Mouse (Mus musculus) hindbrain, embryonic 15.5 days (tissue): ENCODE measurements at regions not wholly inside any gene's neighbourhood (a gene's known extent, or its start where the extent isn't known, plus 50 kb on each side); places are given as distances from the start of the nearest gene placed in this dataset.

Source experiments
- ATAC-seq: fragments of 200-750 bp; cut with Nextera tagmentation; 2 replicates; pipeline ENCODE4 v1.8.0; 2017; ENCODE audit warnings: low read depth, moderate number of reproducible peaks, moderate TSS enrichment; ENCODE audit not compliant: low FRiP score
- H3K27ac ChIP-seq: fragments of 300-500 bp; sonication (generic); replicated peaks from 2 replicates; pipeline ENCODE4 v1.5.1; 2015; ENCODE audit warnings: mild to moderate bottlenecking, inconsistent platforms
- H3K27me3 ChIP-seq: fragments of 300-500 bp; sonication (generic); 2 replicates; pipeline ENCODE4 v1.6.1; 2015; ENCODE audit warnings: control low read depth, inconsistent platforms
- H3K36me3 ChIP-seq: fragments of 300-500 bp; sonication (generic); 2 replicates; pipeline ENCODE4 v1.6.1; 2015; ENCODE audit warnings: control low read depth, inconsistent platforms
- H3K4me1 ChIP-seq: fragments of 300-500 bp; sonication (generic); replicated peaks from 2 replicates; pipeline ENCODE4 v1.6.1; 2015; ENCODE audit warnings: control low read depth, inconsistent platforms
- H3K4me2 ChIP-seq: fragments of 300-500 bp; sonication (generic); 2 replicates; pipeline ENCODE4 v1.6.1; 2015; ENCODE audit warnings: moderate library complexity, mild to moderate bottlenecking, inconsistent platforms
- H3K4me3 ChIP-seq: fragments of 300-500 bp; sonication (generic); 2 replicates; pipeline ENCODE4 v1.5.1; 2015; ENCODE audit warnings: mild to moderate bottlenecking, inconsistent platforms
- H3K9ac ChIP-seq: fragments of 300-500 bp; sonication (generic); 2 replicates; pipeline ENCODE4 v1.6.1; 2015; ENCODE audit warnings: inconsistent platforms
- H3K9me3 ChIP-seq: fragments of 300-500 bp; sonication (generic); 2 replicates; pipeline ENCODE4 v1.6.1; 2016; ENCODE audit warnings: control low read depth, inconsistent platforms
- WGBS: fragments of 180-500 bp; shearing (Covaris S2); methylation state at CpG from one replicate; pipeline ENCODE4 v1.1.7; 2015; 5-methylcytosine and 5-hydroxymethylcytosine counted together

DNA sequence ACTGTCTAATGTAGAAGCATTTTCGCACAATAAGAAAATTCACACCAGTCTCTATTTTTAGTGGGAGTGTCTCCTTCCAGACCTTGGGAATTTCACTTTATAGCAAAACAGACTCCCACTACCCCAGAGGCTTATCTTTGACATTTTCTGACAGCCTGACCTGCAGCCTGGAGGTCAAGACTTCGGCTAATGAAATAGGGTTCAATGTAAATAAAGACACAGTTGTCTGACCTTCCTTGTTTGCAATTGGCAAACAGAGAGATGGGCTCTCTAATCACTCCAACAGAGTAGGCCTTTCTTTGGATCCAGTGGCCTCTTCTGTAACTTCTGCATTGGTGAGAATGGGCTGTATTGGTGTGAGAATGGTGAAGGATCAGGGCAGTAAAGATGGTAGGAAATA lies 321.7 kb upstream of the Tnp1 start:
- Histone ChIP-seq H3K4me2 (no peak overlapping the region), H3K27ac (no peak overlapping the region), H3K9ac (no peak overlapping the region), H3K4me1 (no peaks in the 10 kb centered on the region), H3K4me3 (no peak overlapping the region), H3K9me3 (no peaks in the 10 kb centered on the region), H3K36me3 (no peaks in the 10 kb centered on the region), H3K27me3 (no peaks in the 10 kb centered on the region)
- WGBS = 78% methylated on average over 2 of the region's 2 CpGs
- no peak for ATAC-seq

- H3K4me3 ChIP-seq = no peak overlapping the region
- WGBS = 88% methylated on average over 4 of the region's 4 CpGs
- H3K4me2 ChIP-seq = no peak overlapping the region
- H3K36me3 ChIP-seq = no peaks in the 10 kb centered on the region
- H3K9ac ChIP-seq = no peak overlapping the region
- no peaks in the 10 kb centered on the region for H3K27me3 ChIP-seq
- H3K9me3 ChIP-seq = no peaks in the 10 kb centered on the region
- H3K27ac ChIP-seq = no peak overlapping the region
- no peaks in the 10 kb centered on the region for H3K4me1 ChIP-seq
- ATAC-seq = no peak
These were observed 293.8 kb upstream of the Tnp1 start for GRCm38 (mm10) chr1:73309556-73309955.

DNA sequence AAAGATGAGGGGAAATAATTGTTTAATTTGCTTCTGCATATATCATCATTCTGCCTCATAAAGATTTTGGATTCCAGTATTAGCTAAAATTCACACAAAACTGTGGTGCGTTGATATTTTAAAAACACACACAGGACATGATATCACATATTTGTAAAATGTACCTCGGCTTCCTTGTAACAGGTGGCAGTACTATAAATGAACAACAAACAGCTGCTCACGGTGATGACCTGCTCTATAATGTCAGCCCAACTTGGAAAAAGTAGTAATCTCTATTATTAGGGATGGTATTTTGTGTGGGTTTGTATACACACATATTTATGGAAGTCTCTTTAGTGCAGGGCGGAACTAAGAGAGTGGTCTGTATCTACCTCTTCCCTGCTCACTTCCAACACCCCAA lies 292.7 kb upstream of the Tnp1 start:
- ATAC-seq = no peak
- Histone ChIP-seq H3K27ac (no peak overlapping the region), H3K27me3 (no peaks in the 10 kb centered on the region), H3K4me3 (no peak overlapping the region), H3K4me2 (no peak overlapping the region), H3K9me3 (no peaks in the 10 kb centered on the region), H3K9ac (no peak overlapping the region), H3K36me3 (no peaks in the 10 kb centered on the region), H3K4me1 (no peaks in the 10 kb centered on the region)
- WGBS = 93% methylated on average over 4 of the region's 4 CpGs

GRCm38 (mm10) chr1:73307194-73307593 lies 291.5 kb upstream of the Tnp1 start:
- Histone ChIP-seq H3K9me3 (no peaks in the 10 kb centered on the region), H3K4me1 (no peaks in the 10 kb centered on the region), H3K27me3 (no peaks in the 10 kb centered on the region), H3K36me3 (no peaks in the 10 kb centered on the region), H3K4me3 (no peak overlapping the region), H3K27ac (no peak overlapping the region), H3K4me2 (no peak overlapping the region), H3K9ac (no peak overlapping the region)
- ATAC-seq = no peak
- 39% methylated on average over 3 of the region's 3 CpGs for WGBS

DNA sequence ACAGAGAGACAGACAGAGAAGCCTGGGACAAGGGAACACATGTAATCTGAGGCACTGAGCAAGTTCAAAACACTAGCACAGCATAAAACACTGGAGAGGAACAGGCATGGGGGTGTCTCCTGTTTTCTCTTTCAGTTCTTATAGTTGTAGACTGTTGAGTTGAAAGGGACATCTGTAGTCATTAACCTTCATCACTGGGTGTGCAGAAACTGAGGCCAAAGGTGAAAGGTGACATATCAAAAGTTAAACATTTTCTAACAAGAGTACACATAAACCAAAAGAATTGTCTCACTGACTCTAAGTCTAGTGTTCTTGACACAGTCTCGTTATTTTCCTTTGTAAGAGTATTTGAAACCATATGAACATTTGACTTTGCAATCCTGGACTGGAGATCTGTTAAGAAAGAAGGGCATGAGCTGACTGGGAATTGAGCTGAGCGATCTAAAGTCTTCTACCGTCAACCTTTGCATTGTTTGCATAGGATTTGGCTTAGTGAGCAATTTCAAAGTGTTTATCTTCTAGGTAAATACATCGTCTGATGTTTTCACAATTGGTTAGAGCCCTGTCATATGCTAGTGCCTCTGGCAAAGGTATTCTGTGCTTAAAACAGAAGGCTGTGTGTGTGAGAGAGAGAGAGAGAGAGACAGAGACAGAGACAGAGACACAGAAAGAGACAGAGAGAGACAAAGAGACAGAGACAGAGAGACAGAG lies 284.4 kb upstream of the Tnp1 start:
- ATAC-seq = no peak
- Histone ChIP-seq H3K9ac (no peak overlapping the region), H3K4me1 (peaks cover 5% of the 10 kb centered on the region; the same call in 1 of the 2 replicates), H3K27me3 (no peaks in the 10 kb centered on the region), H3K4me2 (no peak overlapping the region), H3K9me3 (no peaks in the 10 kb centered on the region), H3K4me3 (no peak overlapping the region), H3K36me3 (no peaks in the 10 kb centered on the region), H3K27ac (no peak overlapping the region)
- WGBS = 70% methylated on average over 4 of the region's 4 CpGs

DNA sequence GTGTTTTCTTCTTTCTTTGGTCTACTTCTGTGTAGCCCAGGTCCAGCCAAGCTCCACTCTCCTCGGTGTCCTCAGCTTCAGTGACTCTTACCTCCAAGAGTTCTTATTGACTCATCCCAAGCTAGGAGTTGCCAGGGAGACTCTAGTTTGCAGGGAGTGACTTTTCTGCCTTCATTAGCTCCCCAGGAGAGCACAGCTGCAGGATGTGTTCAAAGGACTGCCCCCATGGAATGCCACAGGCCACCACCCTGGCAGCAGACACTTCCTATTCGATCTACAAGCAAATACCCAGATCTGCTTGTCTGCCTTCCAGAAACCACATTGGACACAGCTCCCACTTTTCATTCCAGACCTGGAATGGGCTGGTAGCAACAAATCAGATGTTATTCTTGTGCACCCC lies 269.6 kb upstream of the Tnp1 start:
- Histone ChIP-seq H3K4me1 (no peaks in the 10 kb centered on the region), H3K9me3 (no peaks in the 10 kb centered on the region), H3K4me2 (no peak overlapping the region), H3K36me3 (no peaks in the 10 kb centered on the region), H3K27me3 (no peaks in the 10 kb centered on the region), H3K4me3 (no peak overlapping the region), H3K9ac (no peak overlapping the region), H3K27ac (no peak overlapping the region)
- WGBS = 77% methylated on average over 2 of the region's 2 CpGs
- no peak for ATAC-seq

DNA sequence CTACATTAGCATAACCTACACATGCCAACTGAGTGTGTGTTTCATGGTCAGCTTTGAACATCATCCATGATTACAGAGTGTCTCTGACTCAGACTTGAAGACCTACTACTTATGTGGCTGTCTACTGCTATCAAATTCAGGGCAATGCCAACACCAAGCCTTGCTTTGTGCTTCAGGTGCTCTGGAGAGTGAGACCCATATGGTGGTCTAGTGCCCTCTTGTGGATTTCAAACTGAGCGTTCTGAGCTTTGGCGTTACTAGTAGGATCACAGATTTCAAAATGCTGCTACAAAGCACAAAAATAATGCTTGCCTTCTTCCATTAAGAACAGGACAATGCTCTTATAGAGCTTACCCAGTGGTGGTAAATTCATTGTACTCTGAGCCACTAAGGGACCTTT lies 258.8 kb upstream of the Tnp1 start:
- Histone ChIP-seq H3K4me1 (peaks cover 4% of the 10 kb centered on the region; the same call in 1 of the 2 replicates), H3K9ac (no peak overlapping the region), H3K27ac (no peak overlapping the region), H3K36me3 (no peaks in the 10 kb centered on the region), H3K27me3 (no peaks in the 10 kb centered on the region), H3K4me3 (no peak overlapping the region), H3K9me3 (no peaks in the 10 kb centered on the region), H3K4me2 (no peak overlapping the region)
- no peak for ATAC-seq
- 47% methylated on average over 2 of the region's 2 CpGs for WGBS

DNA sequence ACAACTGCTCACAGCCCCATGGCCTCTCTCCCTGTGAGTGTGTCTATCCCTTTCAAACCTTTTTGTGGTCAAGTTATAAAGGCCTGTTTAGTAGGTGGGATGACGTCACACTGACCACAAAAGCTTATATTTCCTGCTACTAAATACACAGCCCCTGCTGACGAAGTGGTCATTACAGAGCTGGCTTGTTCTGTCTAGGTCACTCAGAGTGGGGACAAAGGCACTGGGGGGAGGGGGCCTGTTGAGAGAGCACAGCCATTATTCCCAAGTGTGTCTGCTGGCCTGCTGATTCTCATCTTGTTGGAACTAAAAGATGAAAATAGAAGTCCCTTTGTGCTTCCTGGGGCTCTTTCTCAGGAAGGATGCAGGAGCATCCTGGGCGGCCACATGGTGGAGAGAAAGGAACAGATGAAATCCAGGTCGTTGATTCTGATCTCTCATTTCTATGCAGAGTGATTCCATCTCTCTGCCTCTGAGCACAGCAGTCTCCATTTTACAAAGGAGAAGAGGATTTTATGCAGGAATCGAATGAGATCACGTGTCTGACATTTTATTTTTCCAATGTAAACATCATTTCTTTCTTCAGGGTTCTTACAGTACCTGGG lies 255.2 kb upstream of the Tnp1 start:
- no peaks in the 10 kb centered on the region for H3K36me3 ChIP-seq
- H3K9me3 ChIP-seq = no peaks in the 10 kb centered on the region
- 22% methylated on average over 6 of the region's 6 CpGs for WGBS
- H3K4me2 ChIP-seq = no peak overlapping the region
- ATAC-seq = 0 out of 2 replicates have a peak, but pooled peaks have one; percentile 51
- no peak overlapping the region for H3K4me3 ChIP-seq
- peaks cover 4% of the 10 kb centered on the region; the same call in 1 of the 2 replicates for H3K4me1 ChIP-seq
- no peak overlapping the region for H3K9ac ChIP-seq
- no peak overlapping the region for H3K27ac ChIP-seq
- H3K27me3 ChIP-seq = no peaks in the 10 kb centered on the region

DNA sequence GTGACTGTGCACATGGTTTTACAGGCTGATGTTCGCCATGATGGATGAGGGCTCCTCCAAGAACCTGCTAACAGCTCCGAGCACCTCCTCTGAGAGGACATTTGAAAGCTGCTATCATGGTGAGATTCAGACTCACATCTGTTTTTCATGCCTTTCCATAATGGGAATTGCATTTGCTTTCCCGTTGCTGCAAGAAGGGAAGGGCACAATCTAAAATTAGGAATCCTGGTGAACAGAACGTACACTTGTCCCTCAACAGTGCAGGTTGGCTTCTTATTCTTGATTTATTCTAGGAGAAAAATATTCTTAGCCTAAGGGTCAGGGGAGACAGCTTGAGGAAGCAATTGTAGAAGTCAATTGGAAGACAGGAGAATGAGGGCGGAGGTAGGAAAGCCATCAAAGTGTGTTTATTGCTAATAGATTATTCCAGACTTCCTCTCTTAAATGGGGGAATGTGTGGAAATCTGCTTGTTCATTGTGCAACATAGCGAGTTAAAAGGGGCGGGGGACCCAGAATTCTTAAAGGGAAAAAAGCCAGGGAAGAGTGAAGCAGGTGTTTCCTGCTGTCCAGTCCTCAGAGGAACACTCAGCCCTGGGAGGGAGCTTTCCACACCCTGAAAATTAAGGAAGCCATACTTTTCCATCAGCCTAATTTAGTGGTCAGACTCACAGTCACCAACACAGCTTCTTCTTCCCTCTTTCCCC lies 253.5 kb upstream of the Tnp1 start:
- Histone ChIP-seq H3K4me1 (peaks cover 4% of the 10 kb centered on the region; the same call in 1 of the 2 replicates), H3K9ac (no peak overlapping the region), H3K4me3 (no peak overlapping the region), H3K36me3 (no peaks in the 10 kb centered on the region), H3K9me3 (no peaks in the 10 kb centered on the region), H3K27me3 (no peaks in the 10 kb centered on the region), H3K4me2 (no peak overlapping the region), H3K27ac (no peak overlapping the region)
- WGBS = 80% methylated on average over 7 of the region's 7 CpGs
- ATAC-seq = no peak

DNA sequence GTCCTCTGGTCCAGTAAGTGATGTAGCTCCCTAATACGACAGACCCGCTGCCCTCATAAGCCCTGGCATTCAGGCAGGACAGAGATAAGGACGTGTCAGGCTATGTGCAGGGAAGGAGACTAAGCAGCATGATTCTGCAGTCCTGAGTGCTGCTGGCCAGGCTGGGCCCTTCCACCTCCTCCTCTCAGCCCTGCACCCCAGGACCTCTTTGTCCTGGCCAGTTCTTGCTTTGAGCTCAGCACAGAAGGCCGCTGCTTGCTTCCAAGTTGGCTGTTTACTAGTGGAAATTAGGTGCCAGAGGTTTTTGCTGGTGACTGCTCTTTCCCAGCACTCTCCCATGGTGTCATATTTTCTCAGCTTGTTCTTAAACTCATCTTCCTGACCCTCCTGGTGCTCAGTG lies 249.3 kb upstream of the Tnp1 start:
- Histone ChIP-seq H3K36me3 (no peaks in the 10 kb centered on the region), H3K9me3 (no peaks in the 10 kb centered on the region), H3K4me2 (no peak overlapping the region), H3K4me1 (no peaks in the 10 kb centered on the region), H3K27ac (no peak overlapping the region), H3K4me3 (no peak overlapping the region), H3K27me3 (no peaks in the 10 kb centered on the region), H3K9ac (no peak overlapping the region)
- ATAC-seq = no peak
- WGBS = 73% methylated on average over 4 of the region's 4 CpGs

DNA sequence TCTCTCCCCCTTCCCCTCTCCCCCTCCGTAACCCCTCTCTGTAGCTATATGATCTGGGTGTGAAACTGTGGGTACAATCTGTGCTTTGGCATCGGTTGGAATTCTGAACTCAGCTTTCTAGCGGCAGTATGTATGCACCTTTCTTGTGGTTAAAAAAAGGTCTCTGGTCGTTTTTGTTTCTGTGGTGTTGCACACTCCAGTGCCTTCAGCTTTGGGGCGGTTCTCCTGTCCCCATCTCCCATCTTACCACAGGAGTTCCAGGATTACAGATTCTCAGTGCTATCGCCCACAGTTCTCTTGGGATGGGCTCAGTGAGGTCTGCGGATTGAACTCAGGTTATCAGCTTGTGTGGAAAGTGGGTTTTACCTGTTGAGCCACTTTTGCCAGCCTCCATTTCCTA lies 248.5 kb upstream of the Tnp1 start:
- 83% methylated on average over 7 of the region's 7 CpGs for WGBS
- no peak overlapping the region for H3K9ac ChIP-seq
- no peak for ATAC-seq

GRCm38 (mm10) chr1:73259525-73260098 lies 243.9 kb upstream of the Tnp1 start:
- H3K9ac ChIP-seq = no peak overlapping the region
- no peaks in the 10 kb centered on the region for H3K27me3 ChIP-seq
- WGBS = 55% methylated on average over 5 of the region's 5 CpGs
- no peak overlapping the region for H3K4me2 ChIP-seq
- no peak overlapping the region for H3K4me3 ChIP-seq
- no peaks in the 10 kb centered on the region for H3K4me1 ChIP-seq
- ATAC-seq = no peak
- no peak overlapping the region for H3K27ac ChIP-seq
- H3K36me3 ChIP-seq = no peaks in the 10 kb centered on the region
- H3K9me3 ChIP-seq = no peaks in the 10 kb centered on the region

More for the DNA sequence above, 248.5 kb upstream of the Tnp1 start:
- Histone ChIP-seq H3K36me3 (no peaks in the 10 kb centered on the region), H3K4me3 (no peak overlapping the region), H3K4me1 (no peaks in the 10 kb centered on the region), H3K9me3 (no peaks in the 10 kb centered on the region), H3K27me3 (no peaks in the 10 kb centered on the region), H3K4me2 (no peak overlapping the region), H3K27ac (no peak overlapping the region)
